ENCODE assay signal across 9 mouse cellular contexts in genomic region chr13:59289127-59289526, GRCm38 (mm10).
DNase-seq lines count a peak whose midpoint lies in the region; ATAC-seq and TF ChIP-seq lines count a peak whose summit lies in the region.
"Had no signal": no experiment of that assay in that cellular context is flagged by ENCODE, and none has a peak within 500 bp of the region (broad histone marks: within the 10 kb centered on the region; RNA-seq: fewer than 3 reads in every experiment).

No protein-coding gene starts in this region.

- no peak overlapping the region for H3K4me2 ChIP-seq in lung, embryonic 14.5 days
- H3K4me2 ChIP-seq in heart, embryonic 11.5 days: no peak overlapping the region
- H3K4me2 ChIP-seq: limb, embryonic 13.5 days had no signal

- H3K4me3 ChIP-seq in lung, embryonic 14.5 days (ENCODE audit: low read depth, low read length): no peak overlapping the region
- no peak overlapping the region for H3K4me3 ChIP-seq in heart, embryonic 11.5 days (ENCODE audit: low read depth, low read length)
- H3K4me3 ChIP-seq: limb, embryonic 13.5 days had no signal

- H3K27me3 ChIP-seq in lung, embryonic 14.5 days (ENCODE audit: insufficient read depth, low read length): no peaks in the 10 kb centered on the region
- H3K27me3 ChIP-seq in heart, embryonic 11.5 days (ENCODE audit: control insufficient read depth, insufficient read depth, low read length): no peaks in the 10 kb centered on the region

- peak; percentile 3 for DNase-seq in cerebellum, adult 8-10 months
- DNase-seq in cerebellum, adult 9-10 months: no peak
- DNase-seq in lung, embryonic 14.5 days: peak; percentile 12
- DNase-seq in lung, postnatal 25 days (ENCODE audit: low spot score): no peak
- peak; percentile 21 to 22 for DNase-seq in layer of hippocampus, postnatal 36 days
- peak; percentile 60 for DNase-seq in right cerebral cortex, postnatal 14 days
- DNase-seq in spleen, postnatal 36 days (ENCODE audit: low spot score in 2 of 2): no peak

- WGBS in lung, embryonic 14.5 days: 62% methylated on average over 11 of the region's 11 CpGs
- 73% methylated on average over 11 of the region's 11 CpGs for WGBS in heart, embryonic 11.5 days (ENCODE audit: insufficient replicate concordance)

- ATAC-seq in lung, embryonic 14.5 days (ENCODE audit: insufficient read depth): no peak
- ATAC-seq in heart, embryonic 11.5 days (replicated peaks; ENCODE audit: insufficient number of reproducible peaks, low FRiP score, low TSS enrichment): no peak

- no peak overlapping the region for H3K27ac ChIP-seq in lung, embryonic 14.5 days (ENCODE audit: low read depth)
- H3K27ac ChIP-seq in heart, embryonic 11.5 days (ENCODE audit: low read depth, low read length): no peak overlapping the region
- H3K27ac ChIP-seq: limb, embryonic 13.5 days had no signal

- H3K9me3 ChIP-seq in lung, embryonic 14.5 days (ENCODE audit: low read depth, low read length): no peaks in the 10 kb centered on the region
- no peaks in the 10 kb centered on the region for H3K9me3 ChIP-seq in heart, embryonic 11.5 days (replicated peaks; ENCODE audit: control insufficient read depth, low read length)
- H3K9me3 ChIP-seq: limb, embryonic 13.5 days had no signal

- H3K4me1 ChIP-seq in lung, embryonic 14.5 days (ENCODE audit: insufficient read depth): no peaks in the 10 kb centered on the region
- H3K4me1 ChIP-seq in heart, embryonic 11.5 days (ENCODE audit: control insufficient read depth, insufficient read depth, low read length): peaks cover 4% of the 10 kb centered on the region; the same call in 1 of the 2 replicates

- TF ChIP-seq CTCF in lung, embryonic 14.5 days (IDR thresholded peaks at IDR 0.05; ENCODE audit: low read depth): peak; percentile 36

- no peaks in the 10 kb centered on the region for H3K36me3 ChIP-seq in lung, embryonic 14.5 days (ENCODE audit: insufficient read depth)
- no peaks in the 10 kb centered on the region for H3K36me3 ChIP-seq in heart, embryonic 11.5 days (ENCODE audit: control insufficient read depth, insufficient read depth, low read length)
- H3K36me3 ChIP-seq: limb, embryonic 13.5 days had no signal

- no peak overlapping the region for H3K9ac ChIP-seq in lung, embryonic 14.5 days
- H3K9ac ChIP-seq in heart, embryonic 11.5 days (ENCODE audit: low read depth, low read length): no peak overlapping the region
- H3K9ac ChIP-seq: limb, embryonic 13.5 days had no signal

Comparison
In these comparisons a context has a peak if more than half of its experiments do, and no peak if none do; other contexts are left out.
1. DNase-seq: peak in cerebellum, adult 8-10 months (single experiment), lung, embryonic 14.5 days (single experiment), layer of hippocampus, postnatal 36 days (2 of 2) and right cerebral cortex, postnatal 14 days (single experiment); none in cerebellum, adult 9-10 months (single experiment), lung, postnatal 25 days (single experiment) and spleen, postnatal 36 days (0 of 2).